Mouse (Mus musculus) kidney, postnatal 0 days (tissue): ENCODE measurements around the gene Plekhg1. TPM values are rescaled to one million over a fixed set of nuclear protein-coding genes. Genes with fewer than 3 reads are reported as not detected.

Experiments
- ATAC-seq: fragments of 200-750 bp; cut with Nextera tagmentation; replicated peaks from 2 replicates; pipeline ENCODE4 v1.8.0; 2017; ENCODE audit warnings: low read depth, moderate number of reproducible peaks, moderate TSS enrichment, moderate library complexity; ENCODE audit not compliant: low FRiP score
- DNase-seq: peaks from one replicate; pipeline ENCODE4 v3.0.0-alpha.2; 2016; ENCODE audit warnings: low spot score
- H3K27ac ChIP-seq: fragments of 300-500 bp; sonication (generic); 2 replicates; pipeline ENCODE4 v1.5.1; 2014; ENCODE audit warnings: mild to moderate bottlenecking
- H3K27me3 ChIP-seq: fragments of 300-500 bp; sonication (generic); 2 replicates; pipeline ENCODE4 v1.6.1; 2014; ENCODE audit warnings: low read length, mixed read lengths; ENCODE audit not compliant: insufficient read depth
- H3K36me3 ChIP-seq: fragments of 300-500 bp; sonication (generic); 2 replicates; pipeline ENCODE4 v1.6.1; 2014; ENCODE audit warnings: low read length, mixed read lengths; ENCODE audit not compliant: insufficient read depth
- H3K4me1 ChIP-seq: fragments of 300-500 bp; sonication (generic); replicated peaks from 2 replicates; pipeline ENCODE4 v1.6.1; 2014; ENCODE audit warnings: antibody characterized with exemption, low read length, mixed read lengths; ENCODE audit not compliant: insufficient read depth
- H3K4me2 ChIP-seq: fragments of 300-500 bp; sonication (generic); 2 replicates; pipeline ENCODE4 v1.6.1; 2014; ENCODE audit warnings: mild to moderate bottlenecking, low read length, moderate library complexity, mixed read lengths
- H3K4me3 ChIP-seq: fragments of 300-500 bp; sonication (generic); replicated peaks from 2 replicates; pipeline ENCODE4 v1.5.1; 2014; ENCODE audit warnings: low read depth, low read length
- H3K9ac ChIP-seq: fragments of 300-500 bp; sonication (generic); 2 replicates; pipeline ENCODE4 v1.6.1; 2014; ENCODE audit warnings: low read depth, low read length
- H3K9me3 ChIP-seq: fragments of 300-500 bp; sonication (generic); replicated peaks from 2 replicates; pipeline ENCODE4 v1.6.1; 2016; ENCODE audit warnings: low read length, inconsistent platforms, mixed read lengths
- CTCF ChIP-seq: IDR thresholded peaks from 2 replicates; pipeline ENCODE4 v1.5.1; 2016; ENCODE audit warnings: antibody characterized with exemption, low read depth, mild to moderate bottlenecking, moderate library complexity
- WGBS: fragments of 180-500 bp; shearing (Covaris S2); extraction: QIAGEN DNeasy Blood & Tissue Kit; methylation state at CpG from one replicate; pipeline ENCODE4 v1.1.7; 2014; 5-methylcytosine and 5-hydroxymethylcytosine counted together
- polyA plus RNA-seq: library from polyadenylated mRNA; unstranded; fragments of >200 nt; fragmentation: Nextera tagmentation; extraction: Ambion mirVana; gene quantifications from 2 replicates; pipeline ENCODE4 v1.2.1, GENCODE M21; 2015

The Plekhg1 gene
- polyA plus RNA-seq, 1 experiment from 2014 or later: 8.9 TPM

- WGBS: 54% methylated on average over 5 of the region's 5 CpGs
- no peak for TF ChIP-seq CTCF
- H3K36me3 ChIP-seq: no peaks in the 10 kb centered on the region
- no peak for ATAC-seq
- no peak overlapping the region for H3K4me3 ChIP-seq
- no peak overlapping the region for H3K27ac ChIP-seq
- DNase-seq: no peak
- H3K9me3 ChIP-seq: no peaks in the 10 kb centered on the region
- no peak overlapping the region for H3K9ac ChIP-seq
- H3K4me1 ChIP-seq: 0 out of 2 replicates have a peak, but pooled peaks cover 3% of the 10 kb centered on the region
- H3K27me3 ChIP-seq: no peaks in the 10 kb centered on the region
- H3K4me2 ChIP-seq: no peak overlapping the region
Measured at GRCm38 (mm10) chr10:3844430-3844829, 104.3 kb downstream of the Plekhg1 start.

GRCm38 (mm10) chr10:3847021-3847420 is 106.9 kb downstream of the Plekhg1 start:
- ATAC-seq (no peak), DNase-seq (no peak)
- Histone ChIP-seq H3K27ac (no peak overlapping the region), H3K4me3 (no peak overlapping the region), H3K4me1 (0 out of 2 replicates have a peak, but pooled peaks cover 3% of the 10 kb centered on the region), H3K27me3 (no peaks in the 10 kb centered on the region), H3K4me2 (no peak overlapping the region), H3K9ac (no peak overlapping the region), H3K9me3 (no peaks in the 10 kb centered on the region), H3K36me3 (no peaks in the 10 kb centered on the region)
- TF ChIP-seq CTCF: no peak
- 44% methylated on average over 2 of the region's 2 CpGs for WGBS

DNA sequence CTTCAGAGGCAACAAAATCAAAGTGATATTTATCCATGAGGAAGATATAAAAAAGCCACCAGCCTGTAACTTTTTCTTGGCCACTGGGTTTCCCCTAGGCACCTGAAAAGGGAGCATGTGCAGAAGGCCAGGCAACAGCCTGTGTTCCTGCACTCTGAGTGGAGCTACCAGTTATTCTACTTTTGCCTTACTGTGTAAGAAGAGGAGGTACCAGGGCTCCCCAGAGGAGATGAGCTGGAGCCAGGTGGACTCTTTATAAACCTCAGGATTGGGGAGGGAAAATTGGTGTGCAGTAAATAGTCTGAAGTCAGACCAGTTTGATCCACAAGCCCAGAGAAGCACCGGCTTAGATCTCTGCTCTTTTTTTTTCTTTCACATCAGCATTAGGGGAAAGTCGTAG is 111.3 kb downstream of the Plekhg1 start:
- DNase-seq: no peak
- Histone ChIP-seq H3K36me3 (no peaks in the 10 kb centered on the region), H3K9ac (no peak overlapping the region), H3K4me1 (0 out of 2 replicates have a peak, but pooled peaks cover 3% of the 10 kb centered on the region), H3K4me2 (no peak overlapping the region), H3K27me3 (no peaks in the 10 kb centered on the region), H3K9me3 (no peaks in the 10 kb centered on the region), H3K27ac (no peak overlapping the region), H3K4me3 (no peak overlapping the region)
- 6% methylated on average over 2 of the region's 2 CpGs for WGBS
- no peak for TF ChIP-seq CTCF
- ATAC-seq: no peak

- ATAC-seq: no peak
- Histone ChIP-seq H3K9me3 (no peaks in the 10 kb centered on the region), H3K27me3 (no peaks in the 10 kb centered on the region), H3K36me3 (no peaks in the 10 kb centered on the region), H3K4me1 (no peaks in the 10 kb centered on the region), H3K4me2 (no peak overlapping the region), H3K27ac (no peak overlapping the region), H3K4me3 (no peak overlapping the region), H3K9ac (no peak overlapping the region)
- TF ChIP-seq CTCF: no peak
- 89% methylated on average over 3 of the region's 3 CpGs for WGBS
- no peak for DNase-seq
Measured at GRCm38 (mm10) chr10:3852733-3853132, 112.6 kb downstream of the Plekhg1 start.

DNA sequence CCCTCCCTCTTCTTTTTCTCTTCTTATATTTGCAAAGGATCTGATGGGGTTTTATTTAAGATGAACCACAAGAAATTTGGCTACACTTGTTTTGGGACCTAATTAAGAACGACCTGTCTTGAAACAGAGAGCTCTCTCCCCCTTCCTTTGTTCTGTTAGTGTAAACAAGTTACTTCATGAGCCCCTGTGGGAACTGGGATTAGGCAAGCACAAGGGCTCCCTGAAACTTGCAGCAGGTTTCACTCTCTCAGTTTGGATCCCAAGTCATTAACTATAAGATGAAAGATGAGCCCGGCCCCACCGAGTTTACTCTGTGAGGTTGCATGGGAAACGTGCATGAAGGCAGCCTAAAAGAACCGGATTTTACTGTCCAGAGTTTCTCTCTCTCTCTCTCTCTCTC is 117.7 kb downstream of the Plekhg1 start:
- no peak for TF ChIP-seq CTCF
- Histone ChIP-seq H3K9ac (no peak overlapping the region), H3K27ac (no peak overlapping the region), H3K4me3 (no peak overlapping the region), H3K9me3 (no peaks in the 10 kb centered on the region), H3K4me1 (0 out of 2 replicates have a peak, but pooled peaks cover 8% of the 10 kb centered on the region), H3K36me3 (no peaks in the 10 kb centered on the region), H3K4me2 (no peak overlapping the region), H3K27me3 (no peaks in the 10 kb centered on the region)
- no peak for DNase-seq
- no peak for ATAC-seq
- 14% methylated on average over 5 of the region's 5 CpGs for WGBS

DNA sequence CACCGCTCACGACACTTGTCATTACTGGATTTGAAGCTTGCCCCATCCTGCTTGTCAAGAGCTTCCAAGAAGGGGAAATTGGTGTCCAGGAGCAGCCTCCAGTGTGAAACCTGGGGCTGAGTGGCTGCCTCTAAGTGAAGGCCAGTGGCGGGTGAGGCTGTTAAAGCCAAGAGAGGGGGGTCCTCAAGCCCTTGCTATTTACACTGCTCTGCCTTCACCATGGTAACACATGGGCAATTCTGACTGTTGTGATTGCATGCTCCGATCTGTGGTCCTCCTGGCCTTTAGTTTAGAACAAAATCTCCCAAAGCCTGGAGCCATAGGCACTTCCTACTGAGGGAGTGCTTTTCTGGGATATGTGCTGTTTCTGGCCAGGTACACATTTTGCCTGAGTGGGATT is 118.3 kb downstream of the Plekhg1 start:
- Histone ChIP-seq H3K27ac (no peak overlapping the region), H3K4me2 (no peak overlapping the region), H3K9ac (no peak overlapping the region), H3K4me3 (no peak overlapping the region), H3K36me3 (no peaks in the 10 kb centered on the region), H3K27me3 (no peaks in the 10 kb centered on the region), H3K9me3 (no peaks in the 10 kb centered on the region), H3K4me1 (0 out of 2 replicates have a peak, but pooled peaks cover 8% of the 10 kb centered on the region)
- 52% methylated on average over 4 of the region's 4 CpGs for WGBS
- no peak for TF ChIP-seq CTCF
- DNase-seq (no peak), ATAC-seq (no peak)
